Mouse (Mus musculus): ENCODE data around the gene Gm6034. TPM values are rescaled to one million over a fixed set of nuclear protein-coding genes. Genes with fewer than 3 reads are reported as not detected.
"Not testable (repeated sequence)": the region's sequence is repeated elsewhere in the genome, so short reads cannot be mapped to it uniquely, and the experiment has no call there.

The Gm6034 gene
- polyA plus RNA-seq, 1 experiment from 2014 or later: not detected

DNA sequence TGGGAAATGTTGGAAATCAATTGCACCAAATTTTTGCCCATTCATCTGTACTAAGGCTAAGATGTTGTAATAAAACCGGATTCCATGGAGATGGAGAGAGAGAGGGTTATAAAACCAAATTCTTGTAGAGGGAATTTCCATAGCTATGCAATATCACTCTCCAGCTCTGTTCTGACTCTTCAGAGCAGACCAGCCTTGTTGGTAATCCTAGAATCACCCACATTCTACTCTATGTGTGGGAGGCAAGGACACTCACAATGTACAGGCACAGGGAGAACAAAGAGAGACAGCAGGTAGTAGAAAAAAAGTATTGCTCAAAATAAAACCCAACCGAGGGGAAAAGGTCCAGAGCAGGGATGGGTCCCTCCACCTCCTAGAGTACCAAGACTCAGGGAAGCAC is 49.2 kb downstream of the Gm6034 start:
- not testable (repeated sequence) for H3K4me2 ChIP-seq (replicated peaks); H3K27ac ChIP-seq; ATAC-seq (ENCODE audit: low FRiP score, low read depth); H3K9me3 ChIP-seq; H3K9ac ChIP-seq; H3K36me3 ChIP-seq; H3K4me3 ChIP-seq; H3K4me1 ChIP-seq
- H3K27me3 ChIP-seq: peaks cover 12% of the 10 kb centered on the region
- WGBS: no CpG with 5 or more reads among the region's 2 CpGs

DNA sequence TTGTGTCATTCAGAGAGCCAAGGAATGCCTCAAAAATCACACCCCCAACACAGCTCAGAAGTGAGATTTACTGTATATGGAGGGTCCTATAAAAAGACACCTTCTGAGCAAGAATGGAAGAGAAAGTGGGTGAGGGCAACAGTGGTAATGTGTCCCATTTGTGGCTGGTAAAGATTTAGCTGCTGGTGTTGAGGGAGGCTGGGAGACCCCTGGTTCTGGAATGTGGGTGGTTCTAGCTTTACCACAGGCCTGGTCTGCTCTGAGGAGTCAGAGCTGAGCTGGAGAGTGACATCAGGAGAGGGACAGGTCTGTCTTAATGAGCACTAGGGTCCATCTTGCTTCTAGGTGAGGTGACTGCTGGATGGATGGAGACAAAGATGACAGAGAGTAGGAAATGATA is 49.8 kb downstream of the Gm6034 start:
- not testable (repeated sequence) for H3K4me3 ChIP-seq; H3K9ac ChIP-seq; H3K27ac ChIP-seq; H3K4me2 ChIP-seq (replicated peaks); H3K9me3 ChIP-seq; ATAC-seq (ENCODE audit: low FRiP score, low read depth); H3K4me1 ChIP-seq; H3K36me3 ChIP-seq
- H3K27me3 ChIP-seq: peaks cover 12% of the 10 kb centered on the region

DNA sequence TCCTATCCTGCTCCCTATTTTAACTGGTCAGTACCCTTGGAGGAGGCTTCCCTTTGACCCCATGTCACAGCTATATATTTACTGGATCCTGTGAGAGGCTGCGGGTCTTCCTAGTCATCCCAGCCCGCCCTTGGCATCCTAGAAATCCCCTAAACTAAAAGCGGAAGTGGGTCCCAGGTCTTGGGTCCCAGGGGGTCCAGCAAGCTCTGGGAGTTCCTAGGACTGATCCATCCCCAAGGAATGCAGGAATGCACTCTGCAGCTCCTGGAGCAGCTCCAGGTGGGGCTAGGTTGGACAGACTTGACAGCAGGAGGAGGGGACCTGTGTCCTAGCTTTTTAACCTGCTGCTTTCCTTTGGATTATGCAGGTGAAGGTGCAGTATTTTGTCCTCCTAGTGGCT is 51.2 kb downstream of the Gm6034 start:
- Histone ChIP-seq H3K36me3 (no peaks in the 10 kb centered on the region), H3K9me3 (no peaks in the 10 kb centered on the region), H3K27ac (no peak overlapping the region), H3K4me2 (replicated peaks) (no peak overlapping the region), H3K27me3 (peaks cover 12% of the 10 kb centered on the region), H3K9ac (no peak overlapping the region), H3K4me1 (no peaks in the 10 kb centered on the region), H3K4me3 (no peak overlapping the region)
- WGBS: 30% methylated on average over 3 of the region's 3 CpGs
- ATAC-seq (ENCODE audit: low FRiP score, low read depth): no peak

DNA sequence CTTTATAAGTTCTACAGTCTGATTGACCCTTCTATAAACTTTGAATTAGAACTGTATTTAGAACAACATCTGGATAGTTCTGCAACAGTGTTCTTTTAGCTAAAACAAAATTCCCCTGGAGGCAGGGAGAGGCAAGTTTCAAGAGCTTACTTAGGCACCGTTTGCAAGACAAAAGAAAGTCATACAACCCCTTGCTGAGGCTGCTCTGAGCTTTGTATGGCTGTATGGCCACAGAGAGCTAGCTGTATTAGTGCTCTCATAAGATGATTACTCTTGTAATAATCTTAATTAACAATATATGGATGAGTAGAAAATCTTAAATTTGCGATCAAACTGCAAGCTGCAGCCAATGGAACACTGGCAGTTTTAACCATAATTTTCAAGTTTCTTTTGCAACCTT is 56.8 kb downstream of the Gm6034 start:
- not testable (repeated sequence) for ATAC-seq (ENCODE audit: low FRiP score, low read depth); H3K27me3 ChIP-seq
- 68% methylated on average over 2 of the region's 2 CpGs for WGBS

DNA sequence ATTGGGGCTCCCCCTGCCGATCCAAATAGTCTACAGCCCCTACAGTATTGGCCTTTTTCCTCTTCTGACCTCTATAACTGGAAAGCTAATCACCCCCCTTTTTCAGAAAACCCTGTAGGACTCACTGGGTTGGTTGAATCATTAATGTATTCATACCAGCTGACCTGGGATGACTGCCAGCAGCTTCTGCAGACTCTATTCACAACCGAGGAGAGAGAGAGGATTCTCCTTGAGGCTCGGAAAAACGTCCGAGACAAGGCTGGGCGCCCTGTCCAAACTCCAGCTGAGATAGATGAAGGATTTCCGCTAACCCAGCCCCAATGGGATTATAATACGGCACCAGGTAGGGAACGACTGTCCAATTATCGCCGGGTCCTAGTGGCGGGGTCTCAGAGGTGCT is 59.3 kb downstream of the Gm6034 start:
- H3K36me3 ChIP-seq; H3K27ac ChIP-seq; H3K4me3 ChIP-seq; H3K9ac ChIP-seq; H3K4me2 ChIP-seq (replicated peaks); ATAC-seq (ENCODE audit: low FRiP score, low read depth); H3K9me3 ChIP-seq; H3K27me3 ChIP-seq; H3K4me1 ChIP-seq: not testable (repeated sequence)
- WGBS: 91% methylated on average over 12 of the region's 12 CpGs

More for the DNA sequence above, 56.8 kb downstream of the Gm6034 start:
- not testable (repeated sequence) for H3K27ac ChIP-seq; H3K36me3 ChIP-seq; H3K9me3 ChIP-seq; H3K4me2 ChIP-seq (replicated peaks); H3K4me3 ChIP-seq; H3K9ac ChIP-seq; H3K4me1 ChIP-seq

Other genes with a start within 250 kb of the Gm6034 start
- 13.7 and 14.7 TPM in 2 replicates for gene Ier3, start 221.3 kb upstream of the Gm6034 start, polyA plus RNA-seq (2015; fragmentation: Nextera tagmentation; extraction: Ambion mirVana)
- gene Flot1, start 219.7 kb upstream of the Gm6034 start, polyA plus RNA-seq (2015; fragmentation: Nextera tagmentation; extraction: Ambion mirVana): 50.2 and 57.5 TPM in 2 replicates
- gene Tubb5, start 204.7 kb upstream of the Gm6034 start, polyA plus RNA-seq (2015; fragmentation: Nextera tagmentation; extraction: Ambion mirVana): 1,168 and 1,170 TPM in 2 replicates
- gene Mdc1, start 201.4 kb upstream of the Gm6034 start, polyA plus RNA-seq (2015; fragmentation: Nextera tagmentation; extraction: Ambion mirVana): 13.5 and 15.5 TPM in 2 replicates
- gene Nrm, start 181.6 kb upstream of the Gm6034 start, polyA plus RNA-seq (2015; fragmentation: Nextera tagmentation; extraction: Ambion mirVana): 54.9 and 55.1 TPM in 2 replicates
- gene Ppp1r18, start 177.4 kb upstream of the Gm6034 start, polyA plus RNA-seq (2015; fragmentation: Nextera tagmentation; extraction: Ambion mirVana): 22.4 and 27.6 TPM in 2 replicates
- 41.8 and 42.5 TPM in 2 replicates for gene Dhx16, start 163.1 kb upstream of the Gm6034 start, polyA plus RNA-seq (2015; fragmentation: Nextera tagmentation; extraction: Ambion mirVana)
- gene 2310061I04Rik, start 145.5 kb upstream of the Gm6034 start, polyA plus RNA-seq (2015; fragmentation: Nextera tagmentation; extraction: Ambion mirVana): 21.9 and 25.0 TPM in 2 replicates
- gene Atat1, start 132.9 kb upstream of the Gm6034 start, polyA plus RNA-seq (2015; fragmentation: Nextera tagmentation; extraction: Ambion mirVana): 128 and 139 TPM in 2 replicates
- gene Mrps18b, start 126.6 kb upstream of the Gm6034 start, polyA plus RNA-seq (2015; fragmentation: Nextera tagmentation; extraction: Ambion mirVana): 67.1 and 67.5 TPM in 2 replicates
- gene Ppp1r10, start 126.5 kb upstream of the Gm6034 start, polyA plus RNA-seq (2015; fragmentation: Nextera tagmentation; extraction: Ambion mirVana): 42.4 and 43.7 TPM in 2 replicates
- gene Abcf1, start 73.2 kb upstream of the Gm6034 start, polyA plus RNA-seq (2015; fragmentation: Nextera tagmentation; extraction: Ambion mirVana): 104 and 109 TPM in 2 replicates
- gene Gnl1, start 63.1 kb upstream of the Gm6034 start, polyA plus RNA-seq (2015; fragmentation: Nextera tagmentation; extraction: Ambion mirVana): 60.8 and 65.1 TPM in 2 replicates
- 44.4 and 46.4 TPM in 2 replicates for gene Prr3, start 62.7 kb upstream of the Gm6034 start, polyA plus RNA-seq (2015; fragmentation: Nextera tagmentation; extraction: Ambion mirVana)
- 3.4 and 4.1 TPM in 2 replicates for gene H2-T24, start 22.4 kb upstream of the Gm6034 start, polyA plus RNA-seq (2015; fragmentation: Nextera tagmentation; extraction: Ambion mirVana)
- 7.3 TPM in 2 replicates for gene H2-T23, start 10.1 kb upstream of the Gm6034 start, polyA plus RNA-seq (2015; fragmentation: Nextera tagmentation; extraction: Ambion mirVana)
- 18.8 and 21.1 TPM in 2 replicates for gene H2-T22, start 214 bp upstream of the Gm6034 start, polyA plus RNA-seq (2015; fragmentation: Nextera tagmentation; extraction: Ambion mirVana)
- gene Gm11127, start 15.4 kb downstream of the Gm6034 start, polyA plus RNA-seq (2015; fragmentation: Nextera tagmentation; extraction: Ambion mirVana): not detected in 2 replicates
- gene Gm19684, start 78.7 kb downstream of the Gm6034 start, polyA plus RNA-seq (2015; fragmentation: Nextera tagmentation; extraction: Ambion mirVana): not detected in 2 replicates
- not detected in 2 replicates for gene Gm7030, start 86.5 kb downstream of the Gm6034 start, polyA plus RNA-seq (2015; fragmentation: Nextera tagmentation; extraction: Ambion mirVana)
- not detected in 2 replicates for gene Gm8909, start 125.6 kb downstream of the Gm6034 start, polyA plus RNA-seq (2015; fragmentation: Nextera tagmentation; extraction: Ambion mirVana)
- 0.09 TPM in 1 of 2 replicates, not detected in the other for gene H2-T3, start 147.3 kb downstream of the Gm6034 start, polyA plus RNA-seq (2015; fragmentation: Nextera tagmentation; extraction: Ambion mirVana)
- gene Rpp21, start 215.1 kb downstream of the Gm6034 start, polyA plus RNA-seq (2015; fragmentation: Nextera tagmentation; extraction: Ambion mirVana): 92.5 and 96.7 TPM in 2 replicates
- 22.0 and 23.1 TPM in 2 replicates for gene Trim39, start 229.3 kb downstream of the Gm6034 start, polyA plus RNA-seq (2015; fragmentation: Nextera tagmentation; extraction: Ambion mirVana)
- 0.31 TPM in 1 of 2 replicates, not detected in the other for gene H2-M10.2, start 243.5 kb downstream of the Gm6034 start, polyA plus RNA-seq (2015; fragmentation: Nextera tagmentation; extraction: Ambion mirVana)